Mouse (Mus musculus): ENCODE data around the gene Ecel1.

DNA sequence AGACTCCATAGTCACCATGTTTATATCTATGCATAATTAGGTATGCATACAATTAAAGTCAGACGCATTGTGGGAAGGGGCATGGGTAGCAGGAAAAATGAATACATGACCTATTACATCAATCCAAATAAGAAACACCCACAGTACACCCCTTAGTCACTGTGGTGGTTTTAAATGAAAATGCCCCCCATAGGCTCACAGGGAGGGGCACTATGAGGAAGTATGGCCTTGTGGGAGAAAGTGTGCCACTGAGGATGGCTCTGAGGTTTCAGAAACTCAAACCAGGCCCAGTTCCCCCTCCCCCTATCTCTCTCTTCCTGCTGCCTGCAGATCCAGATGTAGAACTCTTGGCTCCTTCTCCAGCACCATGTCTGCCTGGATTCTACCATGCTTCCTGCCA lies 52.4 kb downstream of the Ecel1 start:
- TF ChIP-seq CTCF (IDR thresholded peaks at IDR 0.05) (no peak), EP300 (IDR thresholded peaks at IDR 0.05) (no peak)
